Mouse (Mus musculus) gastrocnemius, postnatal 36 days (tissue): ENCODE data around the gene Flywch1. TPM values are rescaled to one million over a fixed set of nuclear protein-coding genes. Genes with fewer than 3 reads are reported as not detected.

Experiments
- DNase-seq, 2 experiments: peaks; one replicate each; pipeline ENCODE4 v3.0.0; 2022
- intact Hi-C: fragments of 180-260 bp; cut with DNase I; formaldehyde crosslinking; loops from one replicate; pipeline ENCODE4 v1.15.1; 2025
- long read RNA-seq, 2 experiments: library from polyadenylated mRNA; stranded (forward); transcript quantifications; one replicate each; pipeline ENCODE4 v2.0.0; 2021
- total RNA-seq, 2 experiments: library from RNA; stranded (reverse); gene quantifications; 2 replicates each; pipeline ENCODE4 v1.2.3; 2021

Gene Flywch1
- 10 to 100 TPM; 34.3 to 38.0 TPM for total RNA-seq
- long read RNA-seq, experiment 1, partial matches to known transcripts = 6 of 21 reads
- long read RNA-seq, experiment 1, other reads (novel, unspliced or antisense) = 15 of 21 reads
- long read RNA-seq, experiment 2, partial matches to known transcripts = 8 of 28 reads
- long read RNA-seq, experiment 2, other reads (novel, unspliced or antisense) = 18 of 28 reads

DNA sequence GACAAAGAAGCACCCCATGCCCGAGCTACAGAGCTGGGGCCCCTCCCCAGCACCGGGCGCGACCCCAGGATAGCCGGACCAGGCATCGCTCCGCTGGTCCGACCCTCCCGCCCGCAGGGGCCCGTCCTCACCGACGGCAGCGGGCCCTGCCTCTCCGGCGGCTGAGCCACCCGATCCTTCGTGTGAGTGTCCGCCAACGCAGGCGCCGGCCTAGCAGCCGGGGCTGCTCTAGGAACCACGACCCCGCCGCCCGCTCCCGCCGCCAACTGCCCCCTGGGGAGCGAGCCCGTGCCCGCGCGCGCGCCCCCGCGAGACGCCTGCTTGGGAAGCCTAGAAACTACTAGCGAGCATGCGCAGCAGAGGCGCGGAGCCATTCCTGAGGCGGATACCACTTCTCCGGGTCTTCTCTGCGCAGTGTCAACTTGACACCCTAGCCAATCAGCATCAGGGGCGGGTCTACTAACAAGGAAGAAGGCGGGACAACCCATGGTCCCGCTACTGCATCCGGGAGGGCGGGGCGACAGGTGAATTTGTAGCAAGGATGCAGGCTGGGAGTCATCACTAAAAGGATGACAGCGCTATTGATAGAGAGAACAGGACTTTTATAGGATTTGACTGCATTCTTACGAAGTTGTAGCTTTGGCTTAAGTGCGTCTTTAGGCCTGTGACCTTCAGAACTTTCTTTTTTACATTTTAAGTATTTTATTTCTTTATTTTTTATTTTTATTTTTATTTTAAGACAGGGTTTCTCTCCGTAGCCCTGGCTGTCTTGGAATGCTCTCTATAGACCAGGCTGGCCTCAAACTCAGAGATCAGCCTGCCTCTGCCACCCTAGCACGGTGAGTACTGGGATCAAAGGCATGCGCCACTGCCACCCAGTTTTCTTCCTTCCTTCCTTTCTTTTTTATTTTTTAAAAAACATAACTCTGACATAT, at the start of gene Flywch1:
Gene Flywch1 (minus strand): TSS at position 319 of the 935 bp plus-strand sequence.
- DNase-seq = peak; percentile 96
- intact Hi-C loops = loop anchor here (5.0 kb wide), 1 partner anchor 191 kb away; no protein-coding TSS in a partner anchor

DNA sequence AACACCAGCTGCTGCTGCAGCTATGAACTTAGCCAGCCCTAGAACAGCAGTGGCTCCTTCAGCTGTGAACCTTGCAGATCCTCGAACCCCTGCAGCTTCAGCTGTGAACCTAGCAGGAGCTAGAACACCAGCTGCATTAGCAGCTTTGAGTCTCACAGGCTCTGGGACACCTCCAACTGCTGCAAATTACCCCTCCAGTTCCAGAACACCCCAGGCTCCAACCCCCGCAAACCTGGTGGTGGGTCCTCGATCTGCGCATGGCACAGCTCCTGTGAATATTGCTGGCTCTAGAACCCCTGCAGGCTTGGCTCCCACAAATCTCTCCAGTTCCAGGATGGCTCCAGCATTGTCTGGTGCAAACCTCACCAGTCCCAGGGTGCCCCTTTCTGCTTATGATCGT, 49.3 kb upstream of the Flywch1 start:
- no peak for DNase-seq
- intact Hi-C loops = no loop called here

DNA sequence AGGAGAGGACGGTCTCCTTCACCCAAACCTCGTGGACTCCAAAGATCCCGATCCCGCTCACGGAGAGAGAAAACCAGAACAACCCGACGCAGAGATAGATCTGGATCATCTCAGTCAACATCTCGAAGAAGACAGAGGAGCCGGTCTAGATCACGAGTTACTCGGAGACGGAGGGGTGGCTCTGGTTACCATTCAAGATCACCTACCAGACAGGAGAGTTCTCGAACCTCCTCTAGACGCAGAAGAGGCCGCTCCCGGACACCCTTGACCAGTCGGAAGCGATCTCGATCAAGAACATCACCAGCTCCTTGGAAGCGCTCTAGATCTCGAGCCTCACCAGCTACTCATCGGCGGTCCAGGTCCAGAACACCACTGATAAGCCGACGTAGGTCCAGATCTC, 47.8 kb upstream of the Flywch1 start:
- DNase-seq = no peak
- intact Hi-C loops = no loop called here

DNA sequence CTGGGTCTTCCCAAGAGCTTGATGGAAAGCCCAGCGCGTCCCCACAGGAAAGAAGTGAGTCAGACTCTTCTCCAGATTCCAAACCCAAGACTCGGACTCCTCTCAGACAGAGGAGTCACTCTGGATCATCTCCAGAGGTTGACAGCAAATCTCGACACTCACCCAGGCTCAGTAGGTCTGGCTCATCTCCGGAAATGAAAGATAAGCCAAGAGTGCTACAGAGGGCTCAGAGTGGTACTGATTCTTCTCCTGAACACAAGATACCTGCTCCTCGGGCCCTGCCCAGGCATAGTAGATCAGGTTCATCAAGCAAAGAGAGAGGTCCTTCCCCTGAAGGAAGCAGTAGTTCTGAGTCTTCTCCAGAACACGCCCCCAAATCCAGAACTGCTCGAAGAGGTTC, 47.2 kb upstream of the Flywch1 start:
- intact Hi-C loops = no loop called here
- no peak for DNase-seq

DNA sequence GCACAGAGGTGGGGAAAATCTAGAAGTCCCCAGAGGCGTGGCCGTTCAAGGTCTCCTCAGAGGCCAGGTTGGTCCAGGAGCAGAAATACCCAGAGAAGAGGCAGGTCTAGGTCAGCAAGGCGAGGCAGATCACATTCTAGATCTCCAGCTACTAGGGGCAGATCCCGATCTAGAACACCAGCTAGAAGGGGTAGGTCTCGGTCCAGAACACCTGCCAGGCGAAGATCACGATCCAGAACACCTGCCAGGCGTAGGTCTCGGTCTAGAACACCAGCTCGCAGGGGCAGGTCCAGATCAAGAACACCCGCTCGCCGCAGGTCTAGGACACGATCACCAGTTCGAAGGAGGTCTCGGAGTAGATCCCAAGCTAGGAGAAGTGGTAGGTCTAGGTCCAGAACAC, 44.2 kb upstream of the Flywch1 start:
- intact Hi-C loops = no loop called here
- DNase-seq = no peak

DNA sequence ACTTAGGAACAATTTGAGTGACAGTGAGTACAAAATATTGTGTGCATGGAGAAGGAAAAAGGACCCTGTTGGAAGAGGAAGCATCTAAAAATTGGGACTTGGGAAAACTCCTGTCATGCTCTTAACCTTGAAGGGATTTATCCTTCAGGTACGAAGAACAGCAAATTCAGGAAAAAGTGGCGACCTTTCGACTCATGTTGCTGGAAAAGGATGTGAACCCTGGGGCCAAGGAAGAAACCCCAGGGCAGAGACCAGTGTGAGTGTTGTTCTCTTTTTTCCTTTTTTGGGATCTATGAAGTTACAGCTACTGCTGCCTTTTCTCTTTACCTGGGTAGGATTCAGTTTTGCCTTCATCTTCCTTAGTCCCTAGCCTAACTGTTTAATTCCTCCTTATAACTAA, 36.5 kb upstream of the Flywch1 start:
- no peak for DNase-seq
- intact Hi-C loops = no loop called here

DNA sequence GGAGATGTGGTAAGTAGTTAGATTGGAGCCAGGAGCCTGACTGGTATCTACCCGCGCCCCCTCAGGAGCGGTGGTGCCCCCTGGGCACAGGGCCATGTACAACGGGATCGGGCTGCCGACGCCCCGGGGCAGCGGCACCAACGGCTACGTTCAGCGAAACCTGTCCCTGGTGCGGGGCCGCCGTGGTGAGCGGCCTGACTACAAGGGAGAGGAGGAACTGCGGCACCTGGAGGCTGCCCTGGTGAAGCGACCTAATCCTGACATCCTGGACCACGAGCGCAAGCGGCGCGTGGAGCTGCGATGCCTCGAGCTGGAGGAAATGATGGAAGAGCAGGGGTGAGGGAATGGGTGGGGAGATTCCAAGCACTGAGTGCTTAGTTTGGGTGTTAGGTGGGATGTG, 35.5 kb upstream of the Flywch1 start:
- intact Hi-C loops = no loop called here
- no peak for DNase-seq

DNA sequence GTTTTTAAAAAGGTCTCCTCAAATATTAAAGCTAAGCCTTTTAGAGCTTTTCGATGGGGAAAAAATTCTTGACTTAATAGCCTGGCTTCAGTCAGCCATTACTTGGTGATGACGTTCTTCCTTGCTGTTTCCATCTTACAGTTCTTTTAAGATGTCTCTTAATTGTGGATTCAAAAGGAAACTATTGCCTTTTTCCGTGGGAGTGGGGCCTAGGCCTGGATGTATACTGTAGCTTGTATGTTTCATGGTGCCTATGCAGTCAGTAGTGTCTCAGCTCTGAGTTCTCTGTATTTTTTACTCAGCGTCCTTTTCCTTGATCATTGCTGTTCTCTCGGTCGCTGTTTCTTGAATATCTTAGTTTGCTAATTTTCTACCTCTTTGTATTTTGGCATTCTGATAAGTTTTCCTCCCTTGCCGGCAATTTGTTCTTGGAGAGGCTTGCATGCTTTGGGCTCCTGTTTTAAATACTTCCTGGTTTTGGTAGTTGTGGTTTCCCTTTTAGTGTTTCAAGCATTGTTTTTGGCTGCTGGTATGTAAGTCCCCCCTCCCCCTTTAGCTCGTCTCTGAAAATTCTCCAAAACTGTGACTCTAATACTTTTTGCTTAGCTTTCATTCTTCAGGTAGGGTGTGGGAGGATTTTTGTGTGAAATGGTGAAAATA, 33.2 kb upstream of the Flywch1 start:
- intact Hi-C loops = loop anchor here (2.0 kb wide), 1 partner anchor 18 kb away; no protein-coding TSS in a partner anchor
- DNase-seq = no peak

DNA sequence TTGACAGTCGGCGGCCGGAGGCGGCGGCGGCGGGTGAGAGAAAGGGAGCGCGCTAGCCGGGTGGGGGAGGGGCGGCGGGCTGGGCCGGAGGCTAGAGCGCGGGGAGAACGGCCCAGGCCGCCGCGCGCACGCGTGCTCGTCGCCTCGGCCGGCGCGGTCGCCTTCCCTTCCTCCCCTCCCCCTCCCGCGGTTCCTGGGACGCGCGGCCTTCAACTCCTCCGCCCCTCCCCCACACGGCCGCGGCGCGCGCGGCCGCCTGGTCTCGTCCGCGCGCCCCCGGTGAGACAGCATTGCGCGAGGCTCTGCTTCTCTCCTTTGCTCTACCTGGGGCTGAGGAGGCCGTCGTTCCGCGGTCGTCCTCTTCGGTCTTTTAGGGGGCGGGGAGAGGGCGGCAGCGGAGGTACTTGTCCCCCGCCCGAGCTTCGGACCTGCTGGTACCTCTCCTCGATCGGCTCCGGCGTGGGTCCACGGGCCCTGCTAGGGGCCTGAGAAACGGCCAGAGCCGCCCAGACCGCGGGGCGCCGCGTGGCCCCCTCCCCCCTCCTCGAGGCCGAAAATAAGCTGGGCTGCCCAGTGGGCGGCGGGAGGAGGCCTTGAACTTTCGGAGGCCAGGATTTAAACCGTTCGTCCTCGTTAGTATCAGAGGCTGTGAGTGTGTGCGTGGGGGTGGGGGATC, 32.1 kb upstream of the Flywch1 start:
- intact Hi-C loops = loop anchor here (2.0 kb wide), 1 partner anchor 19 kb away; no protein-coding TSS in a partner anchor
- DNase-seq = peak; percentile 59 to 67

DNA sequence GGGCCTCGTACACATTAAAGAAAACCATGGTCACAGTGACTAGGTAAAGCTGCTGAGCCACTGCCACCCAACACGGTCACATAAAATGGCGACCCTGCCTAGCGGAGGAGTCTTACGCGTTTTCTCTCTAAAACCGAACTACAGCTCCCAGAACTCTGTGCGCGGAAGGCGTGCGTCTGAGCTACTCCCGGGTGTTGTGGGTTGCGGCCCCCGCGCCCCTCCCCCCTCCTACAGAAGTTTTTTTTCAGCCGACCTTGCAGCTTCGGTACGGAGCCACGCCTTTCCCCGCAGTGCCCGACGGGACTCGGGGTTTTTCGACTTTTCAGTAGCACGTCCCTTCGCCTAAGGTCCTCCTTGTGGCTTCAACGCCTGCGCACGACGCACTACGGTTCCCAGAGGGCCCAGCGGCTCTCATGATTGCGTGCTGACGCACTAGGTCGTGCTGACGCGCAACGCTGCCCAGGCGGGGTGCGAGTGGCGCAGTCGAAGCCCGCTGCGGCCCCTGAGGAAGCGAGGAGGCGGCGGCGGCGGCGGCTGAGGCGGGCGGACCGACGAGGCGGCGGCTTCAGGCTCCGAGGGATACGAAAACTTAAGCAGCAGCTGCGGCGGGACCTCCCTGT, 31.5 kb upstream of the Flywch1 start:
- intact Hi-C loops = no loop called here
- peak; percentile 93 to 95 for DNase-seq

DNA sequence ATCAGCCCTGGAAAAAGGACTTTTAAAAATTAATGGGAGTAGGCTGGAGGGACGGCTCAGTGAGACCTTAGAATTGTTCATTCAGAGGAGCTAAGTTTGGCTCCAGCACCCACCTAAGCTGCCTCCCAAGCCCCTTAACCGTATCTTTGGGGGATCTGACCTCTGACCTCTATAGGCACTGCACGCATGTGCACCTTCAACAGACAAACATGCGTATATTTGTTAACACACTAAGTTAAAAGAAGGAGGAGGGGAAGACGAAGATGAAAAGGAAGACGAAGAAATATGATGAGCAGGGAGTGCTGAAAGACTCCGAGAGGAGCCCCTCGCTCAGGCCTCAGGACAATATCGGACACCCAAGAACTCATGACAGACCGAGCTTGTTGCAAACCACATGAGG, 30.2 kb upstream of the Flywch1 start:
- intact Hi-C loops = no loop called here
- no peak for DNase-seq

DNA sequence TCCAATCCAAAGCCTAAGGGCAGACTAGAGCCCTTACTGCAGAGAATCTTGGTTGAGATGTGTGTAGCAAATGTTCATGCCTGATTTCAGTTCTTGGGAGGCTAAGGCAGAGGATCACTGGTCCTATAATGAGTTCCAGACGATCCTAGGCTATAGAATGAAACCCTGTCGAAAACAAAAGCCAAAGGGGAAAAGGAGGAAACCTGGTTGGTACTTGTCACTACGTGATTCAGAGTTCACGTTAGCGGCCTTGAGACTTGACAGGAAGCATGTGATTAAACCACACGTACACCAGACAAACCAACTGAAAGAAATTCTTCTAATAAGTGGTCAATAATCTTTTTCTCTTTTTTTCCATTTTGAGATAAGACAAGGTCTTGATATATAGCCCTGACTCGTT, 25.9 kb upstream of the Flywch1 start:
- no peak for DNase-seq
- intact Hi-C loops = loop anchor here (5.0 kb wide), 2 partner anchors 35 to 55 kb away; partner anchors contain the start of gene Paqr4

DNA sequence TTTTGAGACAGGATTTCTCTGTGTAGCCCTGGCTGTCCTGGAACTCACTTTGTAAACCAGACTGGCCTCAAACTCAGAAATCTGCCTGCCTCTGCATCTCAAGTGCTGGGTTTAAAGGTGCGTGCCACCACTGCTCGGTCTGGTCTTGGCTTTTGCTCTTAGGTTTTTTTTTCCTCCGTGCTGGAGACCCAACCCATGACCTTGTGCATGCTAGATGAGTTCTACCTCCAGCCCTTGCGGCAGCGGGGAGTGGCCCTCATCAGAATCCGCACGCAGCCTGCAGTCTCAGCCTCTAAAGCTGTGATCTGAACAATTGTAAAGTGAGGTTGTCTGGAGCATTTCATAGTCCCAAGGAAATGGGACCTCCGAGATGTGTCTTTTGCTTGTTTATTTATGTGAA, 23.9 kb upstream of the Flywch1 start:
- no peak for DNase-seq
- intact Hi-C loops = loop anchor here (5.0 kb wide), 2 partner anchors 37 to 53 kb away; partner anchors contain the start of gene Paqr4

DNA sequence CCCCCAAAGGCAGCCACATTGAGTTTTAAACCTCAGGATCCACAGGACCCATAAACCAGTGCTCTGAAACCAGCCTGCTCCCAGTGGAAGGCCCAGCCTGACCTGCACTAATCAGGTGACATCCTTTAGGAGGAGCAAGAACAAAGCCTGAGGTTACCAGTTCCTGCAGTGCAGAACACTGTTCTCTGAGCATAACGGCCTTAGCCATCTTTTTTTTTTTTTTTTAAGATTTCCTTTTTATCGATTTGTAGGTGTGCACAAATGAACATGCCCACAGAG, 19.6 kb upstream of the Flywch1 start:
- intact Hi-C loops = no loop called here
- DNase-seq = no peak

DNA sequence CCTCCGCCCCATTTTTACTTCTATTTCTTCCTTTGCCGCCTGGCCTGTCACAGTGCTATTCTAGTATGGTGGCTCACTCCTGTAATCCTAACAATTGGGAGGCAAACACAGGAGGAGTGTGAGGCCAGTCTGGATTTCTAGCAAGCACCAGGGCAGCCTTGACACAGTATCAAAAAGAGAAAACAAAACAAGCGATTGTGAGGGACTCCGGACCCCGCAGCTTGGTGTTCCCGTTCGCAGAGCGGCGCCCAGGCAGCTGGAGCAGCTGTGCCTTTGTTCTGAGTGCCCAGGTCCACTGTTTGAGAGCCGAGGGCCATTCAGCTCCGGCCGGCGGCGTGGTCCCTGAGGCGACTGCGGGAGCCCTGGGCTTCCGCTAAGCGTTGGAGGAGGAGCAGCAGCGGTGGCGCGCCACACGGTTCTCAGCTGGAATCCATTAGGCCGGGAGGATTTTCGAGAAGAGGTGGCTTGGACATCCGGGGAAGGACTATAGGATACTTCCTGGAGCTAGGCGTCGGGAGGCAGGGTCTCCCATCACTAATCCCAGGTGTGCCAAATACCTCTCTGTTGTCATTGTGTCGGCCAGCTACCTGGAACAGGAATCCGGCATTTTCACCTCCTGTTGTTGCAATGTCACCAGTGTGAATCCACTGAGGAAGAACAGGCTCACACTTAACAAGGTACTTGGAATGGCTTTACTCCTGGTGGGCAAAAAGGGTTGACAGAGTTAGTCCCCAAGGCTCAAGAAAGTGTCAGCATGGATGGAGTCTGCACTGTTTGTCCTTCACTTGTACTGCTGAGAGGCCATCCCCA, 19.1 kb upstream of the Flywch1 start, which contains the start of gene Srrm2:
Gene Srrm2 (plus strand): TSS at position 264 of the 810 bp plus-strand sequence.
- intact Hi-C loops = no loop called here

DNA sequence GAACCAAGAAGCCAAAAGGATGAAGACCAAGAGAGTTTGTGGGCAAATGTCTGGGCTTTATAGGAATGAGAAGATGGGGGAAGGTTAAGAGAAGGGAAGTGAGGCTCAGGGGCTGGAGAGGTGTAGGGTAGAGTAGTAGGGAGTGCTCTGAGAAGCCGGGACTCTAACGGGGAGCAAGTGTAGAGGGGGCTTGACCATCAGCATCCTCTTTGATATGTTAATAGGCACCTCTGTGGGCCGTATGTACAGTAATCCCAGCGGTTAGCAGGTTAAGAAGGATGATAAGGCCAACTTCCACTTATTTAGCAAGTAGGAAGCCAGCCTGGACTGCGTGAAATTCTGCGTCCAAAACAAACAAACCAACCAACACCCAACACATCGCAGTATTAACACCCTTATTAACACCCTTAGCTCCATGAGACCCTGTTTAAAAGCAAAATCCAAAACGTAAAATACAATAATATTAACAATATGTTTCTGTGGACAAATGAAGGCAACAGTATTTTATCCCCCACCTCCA, 18.4 kb upstream of the Flywch1 start:
- no peak for DNase-seq
- intact Hi-C loops = no loop called here

More for the DNA sequence above, 19.1 kb upstream of the Flywch1 start, which contains the start of gene Srrm2:
- peak; percentile 43 to 45 for DNase-seq

DNA sequence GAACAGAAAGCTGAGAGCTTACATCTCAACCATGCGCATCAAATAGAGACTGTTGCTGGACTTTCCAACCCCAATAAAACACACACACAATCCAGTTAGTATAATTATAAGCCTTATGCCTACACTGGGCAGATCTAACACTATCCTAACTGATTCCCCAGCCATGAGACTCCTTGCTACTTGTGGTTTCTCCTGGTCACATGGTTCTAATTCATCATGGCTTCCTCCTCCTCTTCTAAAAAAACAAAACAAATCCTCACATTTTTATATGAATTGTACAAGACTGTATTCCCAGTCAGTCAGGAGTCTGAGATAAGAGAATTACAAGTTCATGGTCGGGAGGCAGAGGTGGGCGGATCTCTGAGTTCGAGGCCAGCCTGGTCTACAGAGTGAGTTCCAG, 17.6 kb upstream of the Flywch1 start:
- DNase-seq = no peak
- intact Hi-C loops = no loop called here

DNA sequence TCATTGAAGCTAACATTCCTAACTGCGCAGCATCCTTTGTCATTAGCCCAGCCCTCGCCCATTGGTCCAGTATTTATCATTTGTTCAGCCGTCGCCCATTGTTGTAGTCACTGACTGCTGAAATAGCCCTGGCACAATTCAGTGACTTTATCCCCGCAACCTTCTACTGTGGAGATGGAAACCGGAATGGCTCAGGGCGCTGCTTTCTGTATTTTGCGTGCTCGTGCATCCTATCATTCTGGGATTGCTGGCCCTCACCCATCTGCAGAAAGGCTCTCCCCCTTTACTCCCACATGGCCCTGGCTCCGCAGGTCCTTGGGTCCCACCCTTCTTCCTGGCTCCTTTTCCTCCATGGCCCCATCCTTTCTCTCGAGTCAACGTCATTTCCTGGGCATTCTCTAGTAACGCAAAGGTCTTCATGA, 15.1 kb upstream of the Flywch1 start:
- no peak for DNase-seq
- intact Hi-C loops = no loop called here
